Mouse (Mus musculus): ENCODE measurements around the gene Pef1.

- TF ChIP-seq ZNF384 (IDR thresholded peaks at IDR 0.05; ENCODE audit: low read depth, low read length) (no peak), CHD2 (IDR thresholded peaks at IDR 0.05; ENCODE audit: low read depth, low read length) (no peak), HCFC1 (IDR thresholded peaks at IDR 0.05; ENCODE audit: borderline replicate concordance, insufficient read depth, low read length) (no peak)
Observed at GRCm38 (mm10) chr4:130133399-130133798, 31.0 kb downstream of the Pef1 start.
